Mouse (Mus musculus): ENCODE data around the gene Wasf3.
"Not testable (repeated sequence)": the region's sequence is repeated elsewhere in the genome, so short reads cannot be mapped to it uniquely, and the experiment has no call there.

Gene Wasf3

GRCm38 (mm10) chr5:146401012-146401411 is 16.2 kb downstream of the Wasf3 start:
- DNase-seq (ENCODE audit: low spot score in 2 of 2), result not testable (repeated sequence)

GRCm38 (mm10) chr5:146402311-146402710 is 17.5 kb downstream of the Wasf3 start:
- DNase-seq (ENCODE audit: low spot score in 2 of 2), result no peak

- DNase-seq (ENCODE audit: low spot score in 2 of 2), result no peak
These were observed 19.1 kb downstream of the Wasf3 start for GRCm38 (mm10) chr5:146403923-146404322.

- no peak for DNase-seq (ENCODE audit: low spot score in 2 of 2)
These were observed 21.3 kb downstream of the Wasf3 start for GRCm38 (mm10) chr5:146406133-146406532.

GRCm38 (mm10) chr5:146407791-146408190 is 23.0 kb downstream of the Wasf3 start:
- DNase-seq (ENCODE audit: low spot score in 2 of 2), result no peak

GRCm38 (mm10) chr5:146408604-146409003 is 23.8 kb downstream of the Wasf3 start:
- DNase-seq (ENCODE audit: low spot score in 2 of 2), result no peak

- DNase-seq (ENCODE audit: low spot score in 2 of 2), result no peak
These were observed 26.0 kb downstream of the Wasf3 start for GRCm38 (mm10) chr5:146410821-146411220.

GRCm38 (mm10) chr5:146412743-146413430 is 28.1 kb downstream of the Wasf3 start:
- DNase-seq (ENCODE audit: low spot score in 2 of 2), result peak; percentile 60 to 63

- DNase-seq (ENCODE audit: low spot score in 2 of 2), result no peak
These were observed 29.8 kb downstream of the Wasf3 start for GRCm38 (mm10) chr5:146414611-146415010.

GRCm38 (mm10) chr5:146415218-146415617 is 30.4 kb downstream of the Wasf3 start:
- no peak for DNase-seq (ENCODE audit: low spot score in 2 of 2)

- DNase-seq (ENCODE audit: low spot score in 2 of 2), result no peak
These were observed 31.7 kb downstream of the Wasf3 start for GRCm38 (mm10) chr5:146416331-146417110.

GRCm38 (mm10) chr5:146418092-146418491 is 33.3 kb downstream of the Wasf3 start:
- DNase-seq (ENCODE audit: low spot score in 2 of 2), result no peak

GRCm38 (mm10) chr5:146420081-146420480 is 35.3 kb downstream of the Wasf3 start:
- DNase-seq (ENCODE audit: low spot score in 2 of 2), result no peak

- DNase-seq (ENCODE audit: low spot score in 2 of 2), result peak in 1 of 2 experiments; percentile 71
These were observed 40.0 kb downstream of the Wasf3 start for GRCm38 (mm10) chr5:146424711-146425326.

GRCm38 (mm10) chr5:146425656-146426055 is 40.9 kb downstream of the Wasf3 start:
- no peak for DNase-seq (ENCODE audit: low spot score in 2 of 2)

GRCm38 (mm10) chr5:146428109-146428508 is 43.3 kb downstream of the Wasf3 start:
- no peak for DNase-seq (ENCODE audit: low spot score in 2 of 2)

GRCm38 (mm10) chr5:146431821-146432220 is 47.0 kb downstream of the Wasf3 start:
- DNase-seq (ENCODE audit: low spot score in 2 of 2), result no peak

- DNase-seq (ENCODE audit: low spot score in 2 of 2), result no peak
These were observed 47.7 kb downstream of the Wasf3 start for GRCm38 (mm10) chr5:146432476-146432875.

GRCm38 (mm10) chr5:146435316-146435715 is 50.5 kb downstream of the Wasf3 start:
- no peak for DNase-seq (ENCODE audit: low spot score in 2 of 2)

GRCm38 (mm10) chr5:146436796-146437195 is 52.0 kb downstream of the Wasf3 start:
- no peak for DNase-seq (ENCODE audit: low spot score in 2 of 2)

GRCm38 (mm10) chr5:146439152-146439781 is 54.5 kb downstream of the Wasf3 start:
- DNase-seq (ENCODE audit: low spot score in 2 of 2), result no peak

GRCm38 (mm10) chr5:146440273-146440672 is 55.5 kb downstream of the Wasf3 start:
- no peak for DNase-seq (ENCODE audit: low spot score in 2 of 2)
